Mouse (Mus musculus): ENCODE results near the gene Mllt10.

The Mllt10 gene

DNA sequence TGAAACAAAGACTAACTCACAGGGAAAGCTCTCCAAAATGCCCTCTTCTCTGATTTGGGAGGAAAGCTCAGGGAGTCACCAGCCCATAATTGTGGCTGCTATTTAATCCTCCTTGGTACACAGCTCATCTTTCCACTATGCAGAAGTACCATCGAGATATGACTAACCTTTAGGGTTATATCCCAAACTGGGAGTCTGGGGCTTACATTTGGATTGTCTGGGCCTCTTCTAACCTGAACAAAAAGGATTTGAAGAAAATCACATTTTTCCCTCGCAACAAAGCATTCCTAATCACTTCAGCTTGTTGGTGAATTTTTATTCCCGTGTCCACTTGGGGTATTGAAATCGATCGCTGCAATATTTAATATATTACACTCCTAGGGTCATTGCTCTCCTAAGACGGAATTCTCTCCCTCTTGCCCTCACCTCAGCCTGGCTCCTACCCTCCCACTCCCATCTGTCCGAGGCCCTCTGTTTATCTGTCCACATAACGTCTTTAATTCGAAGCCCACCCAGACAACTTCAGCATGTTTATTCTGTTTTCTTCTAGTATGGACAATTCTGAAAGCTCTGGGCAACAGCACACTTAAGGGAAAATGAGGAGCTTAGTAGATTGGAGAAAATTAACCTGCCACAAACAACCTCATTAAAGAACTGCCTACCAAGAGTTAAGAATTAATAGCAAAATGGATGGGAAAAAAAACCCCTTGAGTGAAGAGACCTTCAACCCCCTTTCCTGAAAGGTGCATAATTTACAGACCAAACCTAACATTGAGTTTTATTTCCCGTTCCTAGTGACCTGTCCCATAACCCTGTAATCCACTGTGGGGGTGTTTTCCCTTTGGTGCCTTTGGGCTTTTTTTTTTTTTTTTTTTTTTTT lies 20.4 kb upstream of the Mllt10 start:
- DNase-seq = no peak

DNA sequence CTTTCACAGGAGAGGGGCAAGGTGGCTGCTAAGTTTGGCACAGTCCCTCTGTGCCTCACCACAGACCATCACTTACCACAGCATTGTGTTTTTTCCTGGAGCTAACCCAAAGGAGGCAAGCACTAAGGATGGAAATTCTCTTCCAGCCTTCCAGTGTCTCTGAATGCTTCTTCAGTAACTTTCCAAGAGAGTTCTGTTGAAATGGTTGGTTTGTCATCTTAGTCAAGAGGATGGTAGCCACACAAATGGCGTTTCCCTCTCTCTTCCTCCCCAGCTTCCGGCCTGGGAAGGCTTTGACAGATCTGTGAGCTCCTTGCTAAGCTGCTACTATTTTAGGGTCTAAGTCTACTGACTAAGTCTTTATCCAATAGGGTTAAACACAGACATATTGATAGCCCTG lies 17.5 kb upstream of the Mllt10 start, which contains the start of gene A930004D18Rik:
Gene A930004D18Rik (minus strand): TSS at position 247 of the 400 bp plus-strand sequence.
- DNase-seq = no peak

DNA sequence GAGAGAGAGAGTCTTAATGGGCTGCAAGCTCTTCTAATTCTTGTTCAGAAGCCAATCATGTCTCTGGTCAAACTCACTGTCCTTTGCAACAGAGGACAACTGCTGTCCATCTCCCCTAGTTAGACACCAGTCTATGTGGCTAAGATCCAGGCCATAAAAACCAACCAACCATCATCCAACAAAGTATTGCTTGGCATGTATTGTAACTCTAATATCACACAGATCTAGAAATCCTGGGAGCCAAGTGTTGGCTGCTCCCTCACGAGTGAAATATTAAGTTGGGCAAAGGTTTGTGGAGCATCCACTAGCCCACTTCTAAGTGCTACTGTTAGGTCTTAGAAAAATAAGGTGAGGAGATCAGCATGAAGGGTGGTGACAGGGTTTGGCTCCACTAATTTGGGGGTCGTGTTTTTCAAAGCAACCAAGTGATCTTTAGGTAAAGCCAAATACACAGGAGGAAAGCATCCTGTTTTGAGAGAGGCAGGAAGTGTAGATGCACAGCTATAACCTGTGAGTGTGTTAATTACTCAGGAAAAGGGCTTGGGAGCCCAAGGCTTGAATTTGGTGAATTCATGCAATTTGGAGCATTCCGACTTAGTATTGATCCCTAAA lies 16.8 kb upstream of the Mllt10 start:
- no peak for DNase-seq

DNA sequence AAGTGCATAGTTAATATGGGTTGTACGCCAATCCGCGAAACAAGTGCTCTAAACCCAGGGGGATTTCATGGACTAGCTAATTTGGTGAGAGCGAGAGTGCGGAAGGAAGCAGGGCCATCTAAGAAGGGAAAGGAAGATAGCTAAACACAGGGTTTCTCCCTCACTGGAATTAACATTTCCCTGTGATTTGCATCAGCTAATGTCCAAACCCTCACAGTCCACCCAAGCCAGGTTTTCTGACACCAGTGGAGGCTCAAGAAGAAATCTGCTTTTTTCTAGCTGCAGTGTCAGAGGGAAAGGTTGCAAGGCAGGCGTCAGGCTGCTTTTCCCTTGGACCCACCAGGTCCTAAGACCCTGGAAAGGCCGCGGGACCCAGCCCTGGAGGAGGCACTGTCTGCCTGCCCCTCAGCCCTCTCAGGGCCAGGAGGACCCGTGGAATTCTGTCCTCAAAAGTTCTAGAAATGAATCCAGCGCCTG lies 16.1 kb upstream of the Mllt10 start:
- DNase-seq = no peak

DNA sequence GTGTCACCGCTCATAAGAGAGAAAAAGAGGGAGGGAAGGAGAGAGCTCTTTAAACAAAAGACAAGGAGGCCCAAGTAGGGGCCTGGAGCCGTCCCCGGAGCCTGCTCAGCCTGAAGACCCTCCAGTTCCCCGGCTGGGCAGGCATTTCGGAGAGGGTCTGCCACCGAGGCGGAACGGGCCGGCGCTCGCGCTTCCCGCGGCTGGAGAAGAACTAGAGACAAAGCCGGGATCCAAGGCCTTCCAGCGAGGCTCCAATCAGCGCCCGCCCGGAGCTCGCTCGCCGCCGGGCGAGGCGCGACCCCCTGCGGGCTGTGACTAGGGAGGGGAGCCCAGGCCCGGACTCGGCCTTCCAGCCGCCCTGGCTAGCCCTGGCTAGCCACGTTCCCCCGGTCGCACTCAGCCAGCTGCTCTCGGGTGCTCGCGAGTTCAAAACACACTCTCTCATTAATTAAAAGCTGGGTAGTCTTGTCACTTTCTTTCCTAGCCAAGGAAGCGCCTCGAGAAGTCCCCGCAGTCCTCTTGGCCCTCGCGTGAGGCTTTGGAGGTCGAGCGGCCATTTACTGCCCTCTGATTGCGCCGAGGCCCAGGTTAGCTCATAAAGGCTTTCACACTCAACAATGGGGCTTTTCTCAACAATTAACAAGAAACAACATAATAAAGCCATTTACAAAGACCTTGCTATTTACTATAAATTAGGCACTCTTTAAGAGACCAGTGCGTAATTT lies 15.3 kb upstream of the Mllt10 start:
- no peak for DNase-seq

DNA sequence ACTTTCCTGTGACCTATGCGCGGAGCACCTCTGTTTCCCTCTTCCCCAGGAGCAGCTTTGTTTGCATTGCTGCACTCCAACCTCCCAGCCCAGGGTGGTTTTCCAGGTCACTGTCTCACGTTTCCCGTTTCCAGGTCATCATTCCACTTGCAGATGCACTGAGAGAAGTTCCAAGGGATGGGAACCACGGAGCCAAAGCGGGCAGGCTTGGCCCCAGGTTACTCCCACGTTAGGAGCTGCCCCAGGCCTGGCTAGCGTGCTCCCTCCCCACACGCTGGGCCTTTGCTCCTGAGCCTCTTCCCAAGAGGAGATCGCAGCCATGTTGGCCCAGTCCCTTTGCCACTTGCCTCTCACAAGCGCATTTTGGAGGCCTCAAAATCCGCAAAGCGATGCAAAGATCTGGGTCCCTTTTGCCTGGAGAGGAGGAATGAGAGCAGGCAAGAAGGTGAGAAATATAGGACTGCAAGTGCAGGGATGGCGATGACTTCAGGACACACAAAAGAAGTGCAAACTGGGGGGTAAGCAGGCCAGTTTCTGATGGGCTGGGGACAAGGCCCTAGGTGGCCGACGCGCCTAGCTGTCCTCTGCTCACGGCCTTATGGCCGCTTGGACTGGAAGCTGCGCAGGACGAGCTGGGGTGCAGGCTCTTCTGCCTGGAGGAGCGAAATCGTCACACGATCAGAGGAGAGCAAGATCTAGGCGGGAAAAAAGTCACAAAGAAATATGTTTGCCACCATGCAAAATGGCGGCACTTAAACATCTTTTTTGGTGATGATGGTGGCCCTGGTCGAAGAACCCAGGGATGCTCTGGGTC lies 14.5 kb upstream of the Mllt10 start:
- no peak for DNase-seq

DNA sequence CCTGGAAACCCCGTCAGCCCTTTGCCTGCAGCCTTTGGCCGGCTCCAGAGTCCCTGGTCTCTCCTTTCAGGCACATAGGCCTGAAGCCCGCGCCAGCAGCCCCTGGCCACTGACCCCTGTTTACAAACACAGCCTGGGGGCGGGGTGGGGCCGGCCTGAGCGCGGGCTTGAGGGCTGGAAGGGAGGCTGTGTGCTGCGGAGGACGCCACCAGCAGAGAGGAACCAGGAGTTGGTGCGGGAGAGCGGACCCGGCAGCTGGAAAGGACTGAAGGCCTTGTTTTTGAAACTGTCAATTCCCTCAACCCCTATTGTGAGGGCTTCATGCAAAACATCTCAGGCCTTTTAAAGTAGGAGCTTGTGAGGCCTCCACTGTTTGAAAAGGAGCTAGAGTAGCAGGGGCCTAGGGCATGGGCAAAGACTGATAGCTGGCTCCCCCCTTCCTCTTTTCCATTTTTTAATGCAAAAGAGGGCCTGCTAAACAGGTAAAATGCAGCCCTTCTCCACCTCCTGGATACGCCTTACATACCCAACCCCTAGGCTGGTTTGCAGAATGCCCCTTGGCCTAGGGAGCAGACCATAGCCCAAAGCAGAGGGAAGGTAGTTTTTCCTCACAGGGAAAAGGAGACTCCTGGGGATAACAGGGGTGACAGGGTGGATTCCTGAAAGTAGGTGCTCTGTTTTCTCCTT lies 13.7 kb upstream of the Mllt10 start:
- no peak for DNase-seq

DNA sequence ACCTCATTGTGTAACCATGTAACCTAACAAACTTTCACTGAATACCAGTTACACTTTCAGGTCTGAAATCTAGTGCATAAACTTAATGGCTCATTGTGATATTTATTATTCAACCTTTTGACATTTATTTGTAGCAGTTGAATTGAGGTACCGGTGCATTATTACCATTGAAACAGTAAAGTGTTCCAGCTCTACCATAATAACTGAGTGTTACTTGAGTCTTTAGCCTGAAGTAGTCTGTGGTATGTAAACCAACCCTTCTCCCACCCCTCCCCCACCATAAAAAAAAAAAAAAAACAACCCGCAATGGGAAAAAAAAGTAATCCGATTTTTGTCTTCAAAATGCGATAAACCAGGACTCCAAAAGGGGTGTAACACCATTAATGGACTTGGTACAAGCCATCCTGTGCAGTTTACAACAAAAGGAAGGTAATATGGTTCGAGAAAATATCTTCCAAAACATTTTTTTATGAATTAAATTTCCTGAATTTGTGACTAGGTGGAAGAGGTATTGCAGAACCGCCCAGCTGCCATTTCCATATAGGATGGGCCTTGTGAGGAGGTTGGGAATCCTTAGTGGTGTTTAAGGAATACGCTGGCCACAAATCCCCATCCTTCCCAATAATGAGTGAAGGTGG lies 9.8 kb upstream of the Mllt10 start:
- no peak for DNase-seq

DNA sequence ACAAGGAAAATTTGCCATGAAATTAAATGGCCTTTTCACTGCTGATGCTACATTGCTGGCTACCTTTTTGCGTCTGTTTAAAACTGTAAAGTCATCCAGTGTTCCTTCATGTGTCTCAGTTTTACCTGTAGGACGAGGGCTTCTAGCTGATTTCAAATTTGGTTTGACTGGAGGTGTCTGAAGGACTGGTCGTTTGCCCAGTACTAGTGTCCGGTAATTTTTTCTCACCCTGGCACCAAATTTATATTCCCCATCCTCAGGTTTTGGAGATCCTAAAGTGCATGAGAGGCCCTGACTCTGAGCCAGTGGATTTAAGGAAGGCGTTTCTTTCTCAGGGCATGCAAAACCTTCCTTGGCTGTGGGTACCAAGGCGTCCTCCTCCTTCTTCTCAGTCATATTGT lies 9.3 kb upstream of the Mllt10 start:
- no peak for DNase-seq

DNA sequence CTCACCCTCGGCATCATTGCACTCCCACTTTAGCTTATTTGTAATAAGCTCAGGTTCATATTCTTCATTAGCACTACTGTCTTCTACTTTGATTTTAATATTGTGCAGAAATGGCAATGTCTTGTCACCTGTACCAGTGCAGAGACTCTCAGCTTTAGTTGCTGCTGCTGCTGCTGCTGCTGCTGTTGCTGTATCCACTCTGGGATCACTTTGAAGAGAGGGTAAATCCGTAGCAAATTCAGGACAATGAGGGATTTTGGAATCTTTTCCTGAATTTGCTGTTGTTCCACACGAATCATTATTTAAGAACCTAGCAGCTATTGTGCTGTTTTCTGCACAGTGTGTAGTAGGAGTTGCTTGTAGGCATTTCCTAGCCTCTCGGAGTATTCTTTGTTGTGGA lies 8.9 kb upstream of the Mllt10 start:
- DNase-seq = no peak

DNA sequence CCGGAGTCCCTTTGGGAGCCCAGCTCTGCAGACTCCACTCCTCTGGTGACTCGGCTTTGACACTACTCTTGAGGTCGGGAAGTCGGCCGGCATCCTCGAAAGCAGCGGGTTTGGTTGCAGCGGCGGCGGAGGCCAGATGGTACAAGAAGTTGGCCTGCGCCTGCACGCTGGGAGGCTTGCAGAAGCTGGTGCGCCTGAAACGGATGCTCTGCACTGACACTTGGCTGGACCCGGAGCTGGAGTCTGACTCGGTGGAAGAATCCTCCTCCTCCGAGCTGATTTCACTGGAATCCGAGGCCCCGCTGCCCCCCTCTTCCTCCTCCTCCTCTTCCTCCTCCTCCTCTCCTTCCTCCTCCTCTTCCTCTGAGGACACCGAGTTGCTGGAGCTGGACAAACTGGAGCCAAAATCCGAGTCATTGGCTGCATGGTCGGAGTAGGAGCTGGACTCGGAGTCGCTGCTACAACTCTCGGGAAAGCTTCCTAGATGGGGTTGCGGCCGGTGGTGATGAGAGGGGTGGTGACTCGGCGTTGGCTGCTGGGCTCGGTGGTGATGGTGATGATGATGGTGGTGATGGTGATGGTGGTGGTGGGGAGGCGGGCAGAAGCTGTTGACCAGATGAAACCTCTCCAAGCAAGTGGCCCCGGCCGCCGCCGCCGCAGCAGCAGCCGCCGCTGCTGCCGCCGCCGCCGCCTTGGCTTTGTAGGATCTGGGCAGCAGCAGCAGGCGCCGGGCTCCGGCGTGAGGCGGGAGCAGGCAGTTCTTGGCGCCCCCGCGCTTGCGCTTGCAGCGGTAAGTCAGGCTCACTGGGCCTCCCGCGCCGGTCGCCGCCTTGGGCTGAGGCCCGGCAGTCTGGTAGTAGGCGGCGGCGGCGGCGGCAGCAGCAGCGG lies 8.0 kb upstream of the Mllt10 start:
- DNase-seq = peak; percentile 67

DNA sequence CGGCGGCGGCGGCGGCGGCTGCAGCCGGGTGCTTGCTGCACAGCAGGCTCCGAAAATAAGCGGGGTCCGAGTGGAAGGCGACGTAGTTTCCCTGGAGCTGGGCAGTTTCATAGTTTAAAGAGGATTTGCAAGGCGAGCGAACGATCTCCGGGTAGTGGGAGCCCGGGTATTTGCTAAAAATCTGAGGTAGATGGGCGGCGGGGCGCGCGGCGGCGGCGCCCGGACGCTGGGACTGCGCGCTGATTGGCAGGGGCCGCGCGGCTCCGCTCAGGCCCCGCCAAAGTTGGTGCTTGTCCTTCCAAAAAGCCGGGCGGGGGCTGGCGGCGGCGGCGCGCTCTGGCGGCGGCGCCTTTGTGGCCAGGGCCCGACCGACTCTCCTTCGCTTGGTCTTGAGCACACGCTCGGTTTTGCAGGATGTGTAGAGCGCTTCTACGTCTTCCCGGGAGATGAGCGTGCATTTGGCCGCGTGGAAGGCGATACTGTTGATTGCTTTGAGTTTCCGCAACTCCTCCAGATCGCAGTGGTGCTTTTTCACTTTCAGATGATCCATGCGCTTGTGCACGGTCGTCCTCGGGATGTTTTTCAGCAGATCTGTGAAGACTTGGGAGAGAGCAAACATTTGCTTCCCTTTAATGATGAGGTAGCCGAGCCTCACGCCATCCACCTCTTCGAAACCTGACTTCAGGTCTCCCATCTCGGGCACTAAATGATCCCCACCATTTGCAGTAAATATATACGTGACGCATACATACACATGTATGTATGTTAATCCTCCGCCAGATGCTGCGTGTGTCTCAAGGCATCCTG lies 7.2 kb upstream of the Mllt10 start:
- peak; percentile 54 for DNase-seq

DNA sequence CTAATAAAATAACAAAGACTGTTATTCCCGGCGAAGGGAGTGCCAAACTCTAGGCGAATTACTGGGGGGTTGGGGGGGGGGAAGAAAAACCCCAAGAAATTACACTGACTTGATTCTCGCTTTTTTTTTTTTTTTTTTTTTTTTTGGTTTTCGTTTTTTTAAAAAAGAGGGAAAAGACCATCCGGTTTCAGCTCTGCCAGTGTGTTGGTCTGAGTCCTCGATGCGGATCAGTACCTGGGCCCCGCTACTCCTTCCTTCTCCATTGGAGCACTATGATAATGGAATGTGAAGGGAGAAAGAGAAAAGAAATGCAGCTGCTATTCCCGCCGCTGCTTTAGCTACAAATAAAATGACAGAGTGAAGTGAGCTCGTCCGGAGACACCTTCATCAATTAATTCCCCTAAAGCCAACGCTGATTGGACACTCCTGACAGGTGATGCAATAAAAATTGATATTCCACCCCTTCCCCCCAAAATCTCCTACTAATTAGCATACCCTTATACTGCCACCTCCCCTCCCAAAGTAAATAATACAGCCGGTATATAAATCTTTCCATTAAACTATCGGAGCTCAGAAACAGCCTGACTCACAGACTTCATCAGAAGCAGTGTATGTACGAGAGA lies 6.5 kb upstream of the Mllt10 start, which contains the start of gene Skida1:
Gene Skida1 (minus strand): TSS at position 599 of the 623 bp plus-strand sequence.
- DNase-seq = no peak

DNA sequence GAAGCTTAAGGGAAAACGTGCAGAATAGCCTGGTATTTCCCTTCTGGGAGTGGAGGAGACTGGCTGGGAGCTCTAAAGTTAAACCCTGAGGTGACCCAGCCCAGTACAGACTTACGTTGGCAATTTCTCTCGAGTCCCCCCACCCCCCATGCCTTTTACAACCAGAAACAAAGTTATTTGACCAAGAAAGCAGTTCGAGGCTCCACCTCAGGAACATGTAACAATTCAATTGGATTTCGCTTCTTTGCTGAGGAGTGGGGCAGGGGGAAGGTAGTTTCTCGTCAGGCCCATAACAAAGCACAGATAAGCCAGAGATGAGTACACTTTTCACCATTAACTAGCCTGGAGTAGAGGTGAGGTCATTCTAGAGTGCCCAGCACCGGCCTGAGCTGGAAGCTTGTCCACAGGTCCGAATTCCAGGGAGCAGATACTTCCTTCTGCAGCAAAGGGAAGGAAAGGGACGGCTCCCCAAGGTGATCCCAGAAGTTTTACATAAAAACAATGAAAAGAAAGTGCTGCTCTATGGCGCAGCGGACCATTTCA lies 5.7 kb upstream of the Mllt10 start:
- no peak for DNase-seq

DNA sequence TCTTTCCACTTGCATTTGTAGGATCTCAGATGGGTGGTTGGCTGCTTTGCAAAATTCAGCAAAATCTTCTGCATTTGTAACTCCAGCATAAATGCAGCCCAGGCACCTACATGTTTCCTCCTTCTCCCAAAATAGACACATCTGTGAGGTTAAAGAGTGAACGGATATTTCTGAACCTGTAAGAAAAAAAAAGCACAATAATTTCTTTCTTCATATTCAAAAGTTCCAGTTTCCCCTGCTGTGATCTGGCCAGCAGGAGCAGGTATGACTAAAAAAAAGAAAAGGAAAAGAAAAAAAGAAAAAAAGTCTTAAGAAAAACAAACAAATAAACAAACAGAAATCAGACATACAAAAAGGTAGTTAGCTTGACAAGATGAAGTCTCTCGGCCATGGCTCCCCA lies 5.0 kb upstream of the Mllt10 start:
- no peak for DNase-seq

DNA sequence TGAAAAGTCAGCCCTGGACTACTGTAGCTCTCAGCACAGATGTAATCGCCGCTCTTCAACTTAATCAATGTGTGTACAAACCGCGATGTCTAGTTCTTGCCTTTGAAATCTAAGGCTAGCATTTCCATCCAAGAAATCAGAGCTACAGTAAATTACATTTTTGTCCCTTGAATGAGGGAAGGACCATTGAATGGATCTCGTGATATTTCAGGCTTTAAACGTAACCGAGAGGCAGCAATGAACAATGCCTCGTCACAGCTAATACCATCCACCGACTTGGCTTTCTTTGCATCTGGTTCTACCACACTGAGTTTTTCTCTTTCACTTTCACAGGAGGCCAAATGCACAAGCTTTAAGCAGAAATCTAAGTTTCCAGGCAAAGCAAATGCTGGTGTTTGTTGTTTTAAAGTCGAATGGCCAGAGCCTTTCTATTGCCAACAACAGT lies 4.5 kb upstream of the Mllt10 start:
- no peak for DNase-seq

DNA sequence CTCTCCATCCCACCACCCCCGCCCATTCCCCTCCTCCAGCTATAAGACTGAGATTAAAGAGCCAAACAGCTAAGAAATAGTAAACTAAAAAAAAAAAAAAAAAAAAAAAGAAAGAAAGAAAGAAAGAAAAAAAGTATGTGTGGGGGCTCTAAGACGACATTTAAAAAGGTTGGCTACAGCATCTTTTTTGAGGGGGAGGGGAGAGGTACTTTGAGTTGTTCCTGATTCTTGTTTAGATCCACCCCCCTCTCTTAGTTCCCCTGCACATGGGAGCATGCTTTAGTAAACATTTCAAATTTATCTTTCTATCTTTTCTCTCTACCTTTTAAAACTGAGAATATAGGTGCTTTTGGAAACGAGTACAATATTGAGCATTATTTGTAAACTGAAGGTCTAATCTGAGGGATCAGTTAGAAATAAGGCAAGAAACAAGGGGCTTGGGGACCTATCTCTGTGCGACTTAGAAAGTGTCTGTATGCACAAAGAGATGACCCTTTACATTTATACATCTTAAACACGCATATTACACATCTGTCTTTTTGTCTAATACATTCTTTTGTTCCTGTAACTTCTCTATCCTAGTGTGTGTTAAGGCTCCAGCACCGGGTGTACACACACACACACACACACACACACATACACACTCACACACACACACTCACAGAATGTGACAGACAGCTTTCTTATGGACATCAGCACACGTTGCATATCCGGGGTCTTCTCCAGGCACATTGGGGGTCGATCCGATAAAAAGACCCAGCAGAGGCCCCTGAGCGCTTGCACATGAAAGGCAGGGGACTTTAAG lies 3.8 kb upstream of the Mllt10 start:
- no peak for DNase-seq

DNA sequence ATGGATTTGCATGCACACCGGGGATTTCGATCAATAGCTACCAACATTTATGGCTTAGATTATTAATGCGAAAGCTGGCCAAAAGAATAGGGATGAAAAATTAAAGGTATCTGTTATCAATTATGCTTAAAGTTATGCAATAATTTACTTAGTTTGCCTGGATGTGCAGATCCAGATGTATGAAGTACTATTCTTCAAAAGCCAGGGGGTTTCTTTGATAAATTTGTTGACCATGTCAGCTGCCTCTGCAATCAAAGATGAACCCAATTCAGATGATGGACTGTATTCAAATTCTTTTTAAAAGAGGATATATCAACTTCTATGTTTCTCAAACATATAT lies 3.2 kb upstream of the Mllt10 start:
- DNase-seq = no peak

Data from thymus, postnatal 25 days (tissue).